Mouse (Mus musculus) spleen, postnatal 36 days (tissue): ENCODE data around the gene Tldc2.

Source experiments
- DNase-seq, 2 experiments: peaks; one replicate each; pipeline ENCODE4 v3.0.0; 2022; ENCODE audit warnings: low spot score in 2 of 2, mixed read lengths in 1 of 2

The Tldc2 gene

DNA sequence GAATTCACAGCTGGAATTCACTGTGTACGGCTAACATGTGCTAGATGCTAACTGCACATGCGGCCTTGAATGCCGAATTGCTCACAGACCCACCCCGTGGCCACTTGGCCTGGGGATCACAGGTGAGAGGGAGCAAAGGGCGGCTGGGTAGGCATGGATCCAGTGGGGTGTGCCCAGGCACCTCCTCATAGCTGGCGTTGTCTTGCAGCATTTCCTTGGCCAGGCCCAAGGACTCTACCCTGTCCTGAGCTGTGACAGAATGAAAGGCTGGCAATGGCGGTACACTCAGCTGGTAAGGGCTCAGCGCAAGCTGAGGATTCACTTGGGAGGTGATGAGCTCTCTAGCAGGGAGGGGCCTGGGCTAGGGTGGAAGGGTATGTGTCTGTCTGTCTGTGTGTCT, at the start of gene Tldc2:
Gene Tldc2, plus strand, starts transcription at position 260 of the 400 bp plus-strand sequence.
- no peak for DNase-seq

DNA sequence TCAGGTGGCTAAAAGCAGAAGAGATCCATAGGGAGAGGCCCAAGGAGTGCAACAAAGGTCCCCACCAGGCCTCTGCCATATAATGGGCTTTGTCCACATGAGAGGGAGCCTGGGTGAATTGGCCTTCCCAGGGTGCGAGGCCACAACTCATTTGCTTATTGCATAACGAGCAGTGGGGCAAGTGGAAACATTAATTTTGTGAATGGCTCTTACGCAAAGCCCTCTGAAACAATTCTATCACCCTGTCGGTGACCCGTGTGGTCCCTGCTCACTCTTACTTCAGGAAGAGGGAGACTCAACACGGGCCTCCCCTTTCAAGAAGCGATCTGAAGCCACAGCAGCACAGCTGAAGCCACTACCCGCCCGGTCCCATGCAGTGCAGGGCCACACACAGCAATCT, 49.6 kb upstream of the Tldc2 start:
- no peak for DNase-seq

DNA sequence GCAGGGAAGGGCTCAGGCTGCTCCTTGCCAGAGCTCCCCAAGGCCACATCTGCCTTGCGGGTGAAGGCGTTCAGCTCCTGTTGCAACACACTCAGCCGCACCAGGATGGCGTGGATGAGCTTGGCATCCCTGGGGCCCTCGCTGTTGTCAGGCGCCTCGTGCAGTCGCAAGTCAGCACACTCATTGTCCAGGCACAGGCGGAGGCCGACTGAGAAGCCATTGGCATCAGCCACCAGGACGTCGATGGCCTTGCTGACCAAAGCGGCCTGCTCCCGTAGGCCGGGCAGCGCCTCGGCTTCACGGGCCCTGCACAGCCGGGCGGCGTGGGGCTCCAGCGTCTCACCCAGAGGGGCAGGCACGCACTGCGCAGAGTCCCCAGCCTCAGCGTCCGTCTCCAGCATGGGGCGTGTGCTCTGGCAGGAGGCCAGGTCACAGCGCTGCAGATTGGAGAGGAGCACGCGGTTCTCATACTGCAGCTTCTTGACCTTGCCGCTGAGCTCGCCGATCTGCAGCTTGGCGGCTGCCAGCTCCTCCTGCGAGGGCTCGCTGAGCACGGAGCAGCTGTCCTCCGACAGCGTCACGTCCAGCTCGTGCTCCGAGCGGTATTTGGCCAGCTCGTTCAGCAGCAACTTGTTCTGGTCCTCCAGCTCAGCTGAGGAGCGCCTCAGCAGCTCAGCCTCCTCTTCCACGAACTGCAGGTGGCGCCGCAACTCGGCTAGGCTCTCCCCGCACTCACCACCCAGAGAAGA, 46.8 kb upstream of the Tldc2 start:
- no peak for DNase-seq

DNA sequence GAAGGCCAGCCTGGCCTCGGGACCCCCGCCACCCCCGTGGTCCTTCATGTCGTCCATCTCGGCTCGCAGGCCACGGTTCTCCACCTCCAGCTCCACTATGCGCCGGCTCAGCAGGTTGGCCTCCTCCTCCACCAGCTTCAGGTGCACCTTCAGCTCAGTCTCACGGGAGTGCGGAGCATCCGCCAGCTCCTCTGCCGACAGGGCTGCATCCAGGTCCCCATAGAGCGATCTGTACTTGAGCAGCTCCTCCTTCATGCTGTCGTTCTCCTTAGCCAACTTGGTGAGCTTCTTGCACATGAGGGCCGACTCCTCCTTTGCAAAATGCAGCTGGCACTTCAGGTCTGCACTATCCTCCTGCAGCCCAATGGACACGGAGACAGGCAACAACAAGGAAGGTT, 46.2 kb upstream of the Tldc2 start:
- DNase-seq, result no peak

DNA sequence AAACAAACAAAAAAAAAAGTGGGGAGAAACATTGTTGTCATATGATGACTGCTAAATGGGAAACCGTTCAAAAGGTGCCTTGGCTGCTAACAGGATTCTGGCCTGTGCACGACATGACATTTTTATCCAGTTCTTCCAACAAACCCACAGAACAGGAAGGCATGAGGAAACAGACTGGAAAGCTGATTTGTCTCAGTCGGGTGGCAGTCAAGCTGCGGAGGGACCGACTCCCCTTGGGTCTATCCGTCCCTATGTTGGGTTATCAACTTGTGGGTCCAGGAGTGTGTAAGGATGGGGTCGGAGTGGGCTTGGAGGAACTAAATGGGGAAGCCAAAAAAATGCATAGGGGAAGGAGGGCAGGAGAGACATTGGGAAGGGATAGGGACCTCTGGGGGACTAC, 45.4 kb upstream of the Tldc2 start:
- no peak for DNase-seq

DNA sequence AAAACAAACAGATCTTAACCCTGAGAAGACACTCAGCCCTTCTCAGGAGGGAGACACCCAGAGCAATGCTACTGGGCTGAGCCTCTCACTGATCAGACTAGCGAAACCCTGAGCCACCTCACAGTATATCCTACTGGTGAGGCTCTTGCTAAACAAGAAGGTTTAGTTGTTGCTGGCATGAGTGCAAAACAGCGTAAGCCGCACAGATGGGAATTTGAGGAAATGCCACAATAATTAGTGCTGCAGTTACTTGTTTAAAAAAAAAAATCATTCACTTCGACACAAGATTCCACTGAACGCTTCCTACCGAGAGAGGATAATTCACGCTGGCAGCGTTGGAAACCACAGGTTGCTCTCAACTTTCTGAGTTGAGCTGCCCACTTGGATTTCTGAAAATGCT, 43.3 kb upstream of the Tldc2 start:
- DNase-seq, result no peak

DNA sequence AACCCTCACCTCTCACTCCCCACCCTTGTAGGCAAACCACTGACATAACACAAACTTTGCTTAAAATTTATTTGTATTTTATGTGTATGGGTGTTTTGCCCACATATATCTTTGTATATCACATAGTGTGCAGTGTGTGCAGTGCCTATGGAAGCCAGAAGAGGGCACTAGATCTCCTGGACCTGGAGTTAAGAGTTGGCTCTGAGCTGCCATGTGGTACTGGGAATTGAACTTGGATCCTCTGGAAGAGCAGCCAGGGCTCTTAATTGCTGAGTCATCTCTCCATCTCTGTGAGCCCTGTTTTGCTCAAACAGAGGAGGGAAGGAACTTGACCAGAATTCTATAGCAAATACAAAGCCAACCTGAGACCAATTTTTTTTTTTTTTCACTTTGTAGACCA, 42.9 kb upstream of the Tldc2 start:
- no peak for DNase-seq

DNA sequence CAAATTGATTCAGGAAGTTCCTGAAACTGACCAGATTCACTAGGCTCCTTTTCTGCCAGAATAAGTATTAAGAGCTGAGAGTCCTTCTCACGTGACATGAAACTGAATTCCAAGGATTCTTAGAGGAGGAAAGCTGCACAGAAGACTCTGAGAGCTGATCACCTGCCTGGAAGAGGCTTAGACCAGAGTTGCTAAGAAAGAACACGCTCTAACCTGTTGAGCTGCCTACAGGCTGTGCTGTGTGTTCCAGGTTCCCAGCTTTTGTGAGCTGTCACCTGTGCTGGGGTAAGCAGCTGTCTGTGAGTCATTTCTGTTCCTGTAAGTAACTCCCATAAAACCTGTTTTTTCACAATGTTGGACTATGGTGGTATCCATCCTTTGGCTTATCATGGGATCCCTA, 40.9 kb upstream of the Tldc2 start:
- DNase-seq, result no peak

DNA sequence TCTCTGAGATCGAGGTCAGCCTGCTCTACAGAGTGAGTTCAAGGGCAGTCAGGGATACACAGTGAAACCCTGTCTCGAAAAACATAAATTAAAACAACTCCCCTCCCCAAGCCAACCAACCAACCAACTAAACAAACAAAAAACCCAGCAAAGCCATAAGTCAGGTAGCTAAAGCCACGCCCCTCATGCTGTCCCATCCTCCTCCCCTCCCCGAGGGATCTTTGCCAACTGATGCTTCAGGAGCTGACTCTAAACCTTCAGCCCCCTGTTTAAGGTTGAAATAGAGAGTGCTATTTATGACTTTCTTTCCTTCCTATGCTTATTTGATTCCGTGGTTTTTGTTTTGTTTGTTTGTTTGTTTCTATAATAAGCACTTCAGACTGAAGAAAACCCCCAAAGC, 39.9 kb upstream of the Tldc2 start:
- DNase-seq, result no peak

DNA sequence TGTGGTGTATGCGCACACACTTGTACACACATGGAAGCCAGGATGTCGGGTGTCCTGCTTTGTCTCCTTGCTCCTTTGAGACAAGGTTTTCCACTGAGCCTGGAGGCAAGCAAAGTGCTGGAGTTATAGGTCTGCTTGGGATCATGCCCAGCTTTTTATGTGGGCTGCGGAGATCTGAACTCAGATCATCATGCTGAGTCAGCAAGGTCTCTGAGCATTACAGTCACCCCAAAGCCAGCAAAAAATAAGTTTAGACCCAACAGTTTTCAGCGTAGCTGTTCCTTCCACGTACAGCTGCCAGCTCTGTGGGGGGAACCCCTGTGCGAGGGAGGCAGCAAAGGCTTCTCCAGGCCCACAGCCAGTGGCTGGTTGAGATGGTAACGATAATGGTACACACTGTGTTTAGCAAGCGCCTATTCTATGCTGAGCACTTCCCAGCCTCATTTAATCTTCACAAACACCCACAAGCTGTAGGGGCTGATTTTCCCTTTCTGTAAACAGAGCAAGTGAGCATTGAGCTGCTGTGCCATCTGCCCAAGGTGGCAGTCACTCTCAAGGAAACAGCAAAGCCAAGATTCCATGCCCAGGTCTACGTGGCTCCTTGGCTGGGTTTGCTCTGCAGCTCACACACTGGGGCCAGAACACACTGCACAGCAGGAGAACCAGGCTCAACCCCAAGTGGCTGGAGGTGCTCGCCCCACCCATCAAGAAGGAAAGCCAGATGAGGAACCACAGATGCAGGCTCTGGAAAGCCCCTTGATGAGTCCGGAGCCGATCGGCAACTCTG, 38.3 kb upstream of the Tldc2 start:
- no peak for DNase-seq

DNA sequence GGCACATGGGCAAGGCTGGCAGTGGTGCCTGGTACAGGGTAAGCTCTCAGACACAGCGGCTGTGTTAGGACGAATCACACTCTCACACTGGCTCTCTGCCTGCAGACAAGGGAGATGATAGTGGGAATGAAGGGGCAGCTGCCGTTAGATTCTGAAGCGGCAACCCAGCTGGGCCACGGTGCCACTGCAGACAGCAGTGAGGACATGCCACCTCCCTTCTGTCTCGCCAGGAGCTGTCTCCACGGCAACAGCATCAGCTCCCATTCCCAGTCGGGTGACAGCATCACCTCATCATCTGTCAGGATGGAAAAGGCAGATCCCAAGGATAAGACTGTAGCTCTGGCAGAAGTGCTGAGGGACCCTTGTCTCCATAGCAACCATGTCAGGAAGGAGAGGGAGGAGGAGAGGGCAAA, 37.0 kb upstream of the Tldc2 start:
- DNase-seq, result no peak

DNA sequence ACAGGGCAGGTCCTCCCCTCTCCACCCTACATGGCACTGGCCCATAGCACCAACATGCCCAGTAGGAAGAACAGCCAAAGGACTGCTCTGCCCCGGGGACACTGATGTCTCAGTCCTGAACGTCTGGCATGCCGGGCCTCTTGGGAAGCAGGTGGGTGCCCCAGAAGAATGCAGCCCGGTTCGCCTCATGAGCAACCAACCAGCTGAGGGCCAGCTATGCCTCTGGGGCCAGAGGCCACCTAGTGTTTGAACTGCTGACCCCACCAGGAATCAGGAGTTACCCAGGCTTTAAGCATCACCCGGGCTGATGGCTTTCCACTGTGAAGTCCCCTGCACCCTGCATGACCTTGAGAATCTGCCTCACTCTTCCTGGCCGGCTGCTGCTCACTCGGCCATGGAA, 34.4 kb upstream of the Tldc2 start:
- DNase-seq, result no peak

DNA sequence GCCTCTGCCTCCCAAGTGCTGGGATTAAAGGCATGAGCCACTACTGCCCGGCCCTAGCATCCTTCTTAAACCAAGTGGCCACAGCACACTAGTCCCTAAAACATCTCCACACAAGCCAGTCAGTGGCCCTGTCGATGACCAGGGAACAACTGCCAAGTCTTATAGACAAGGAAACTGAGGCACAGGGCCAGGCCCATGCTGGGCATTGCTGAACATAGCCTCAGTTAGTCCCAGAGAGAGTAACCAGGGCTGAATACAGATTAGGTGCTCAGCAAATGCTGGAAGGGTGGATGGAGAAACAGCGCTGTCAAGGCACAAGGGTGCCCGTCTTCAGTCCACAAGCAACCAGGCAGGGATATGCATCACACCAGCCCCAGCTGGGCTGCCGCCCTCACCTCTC, 33.7 kb upstream of the Tldc2 start:
- no peak for DNase-seq

DNA sequence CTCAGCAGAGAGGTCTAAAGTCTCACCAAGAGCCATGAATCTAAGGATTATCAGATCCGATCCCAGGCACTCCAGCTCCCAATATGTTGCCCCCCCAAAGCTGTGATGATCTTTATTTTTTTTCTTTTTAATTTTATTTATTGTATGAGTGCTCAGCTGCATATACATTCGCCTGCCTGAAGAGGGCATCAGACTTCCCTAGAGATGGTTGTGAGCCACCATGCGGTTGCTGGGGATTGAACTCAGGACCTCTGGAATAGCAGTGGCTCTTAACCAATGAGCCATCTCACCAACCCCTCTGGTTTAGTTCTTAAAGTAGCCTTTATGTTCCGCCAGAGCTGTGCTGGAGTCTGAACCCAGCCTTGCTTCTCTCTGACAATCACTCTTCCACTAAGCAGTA, 33.1 kb upstream of the Tldc2 start:
- DNase-seq, result no peak

DNA sequence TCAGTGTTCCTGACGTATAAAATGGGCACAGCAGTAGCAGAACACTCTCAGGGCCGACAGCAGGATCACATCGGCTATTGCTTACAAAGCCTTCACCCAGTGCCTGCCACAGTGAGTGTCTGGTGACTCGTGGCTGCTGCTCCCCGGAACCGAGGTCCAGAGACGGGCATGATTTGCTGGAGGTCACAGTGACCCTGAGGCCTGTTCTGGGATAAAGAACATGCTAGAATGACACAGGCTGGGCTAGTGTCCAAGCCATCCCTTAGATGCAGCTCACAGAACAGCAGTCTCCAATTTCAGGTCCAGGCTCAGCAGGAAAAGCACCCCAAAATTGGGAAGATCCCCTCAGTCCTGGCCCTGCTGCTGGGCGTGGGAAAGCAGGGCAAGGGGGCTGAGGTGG, 32.6 kb upstream of the Tldc2 start:
- DNase-seq, result no peak

DNA sequence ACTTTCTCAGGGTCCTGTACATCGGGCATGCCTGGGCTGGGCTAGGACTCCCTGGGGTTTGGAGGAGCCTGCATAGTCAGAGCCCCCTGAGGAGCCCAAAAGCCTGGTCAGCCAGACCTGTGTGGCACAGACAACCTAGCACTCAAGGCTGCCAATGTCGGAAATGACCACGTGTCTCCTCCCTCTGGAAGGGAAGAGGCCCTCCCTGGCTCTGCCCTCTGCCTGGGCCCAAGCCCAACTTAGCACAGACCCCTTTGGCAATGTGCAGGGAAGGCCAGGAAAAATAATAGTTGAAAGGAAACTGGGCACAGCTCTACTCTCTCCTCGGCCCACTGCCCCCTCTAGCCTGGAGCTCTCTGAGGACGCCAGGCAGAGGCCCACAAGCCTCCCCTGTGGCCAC, 32.0 kb upstream of the Tldc2 start:
- no peak for DNase-seq

DNA sequence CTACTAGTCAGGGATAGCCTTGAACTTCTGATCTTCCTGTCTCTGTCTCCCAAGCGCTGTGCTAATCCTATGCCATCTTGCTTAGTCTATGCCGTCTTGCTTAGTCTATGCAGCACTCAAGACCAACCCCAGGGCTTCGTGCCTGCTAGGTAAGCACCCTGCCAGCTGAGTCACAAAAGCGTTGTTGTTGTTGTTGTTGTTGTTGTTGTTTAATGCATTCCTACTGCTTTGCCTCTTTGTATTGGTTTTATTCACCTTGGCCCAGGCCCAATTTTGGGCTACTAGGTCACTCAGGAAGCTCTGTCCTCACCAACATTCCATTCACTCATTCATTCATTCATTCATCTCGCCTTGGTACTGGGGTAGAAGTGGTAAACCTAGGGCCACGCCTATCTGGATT, 31.1 kb upstream of the Tldc2 start:
- DNase-seq, result no peak

DNA sequence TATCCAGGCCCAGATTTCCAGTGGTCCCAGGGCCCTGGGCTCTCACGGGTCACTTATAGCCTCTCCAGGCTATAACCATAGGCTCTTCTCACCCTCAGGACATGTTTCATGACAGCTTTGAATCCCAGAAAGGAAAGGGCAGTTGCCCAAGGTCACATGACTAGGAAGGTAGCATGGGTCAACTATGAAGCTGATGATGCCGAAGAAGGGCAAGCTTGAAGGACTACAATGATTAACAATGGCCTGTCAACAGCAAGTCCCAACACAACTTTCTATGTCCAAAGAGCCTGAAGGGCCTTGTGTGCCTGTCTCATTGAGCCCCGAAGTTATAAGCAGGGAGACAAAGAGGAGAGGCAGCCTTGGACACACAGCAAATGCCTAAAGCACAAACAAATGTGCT, 29.7 kb upstream of the Tldc2 start:
- DNase-seq, result no peak

DNA sequence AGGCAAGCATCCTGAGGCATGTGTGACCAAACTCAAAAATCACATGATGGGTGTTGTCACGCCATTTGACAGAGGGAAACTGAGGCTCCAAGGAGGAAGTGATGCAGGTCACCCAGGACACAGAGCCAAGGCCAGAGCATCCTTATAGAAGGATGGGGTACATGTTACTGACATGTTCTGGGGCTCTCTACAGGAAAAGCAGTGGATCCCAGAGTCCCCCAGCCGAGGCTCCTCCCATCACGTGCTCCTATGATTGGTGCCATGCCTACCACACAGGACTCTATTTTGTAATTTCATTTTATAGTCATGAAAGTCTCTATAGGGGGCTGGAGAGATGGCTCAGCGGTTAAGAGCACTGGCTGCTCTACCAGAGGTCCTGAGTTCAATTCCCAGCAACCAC, 29.1 kb upstream of the Tldc2 start:
- no peak for DNase-seq

DNA sequence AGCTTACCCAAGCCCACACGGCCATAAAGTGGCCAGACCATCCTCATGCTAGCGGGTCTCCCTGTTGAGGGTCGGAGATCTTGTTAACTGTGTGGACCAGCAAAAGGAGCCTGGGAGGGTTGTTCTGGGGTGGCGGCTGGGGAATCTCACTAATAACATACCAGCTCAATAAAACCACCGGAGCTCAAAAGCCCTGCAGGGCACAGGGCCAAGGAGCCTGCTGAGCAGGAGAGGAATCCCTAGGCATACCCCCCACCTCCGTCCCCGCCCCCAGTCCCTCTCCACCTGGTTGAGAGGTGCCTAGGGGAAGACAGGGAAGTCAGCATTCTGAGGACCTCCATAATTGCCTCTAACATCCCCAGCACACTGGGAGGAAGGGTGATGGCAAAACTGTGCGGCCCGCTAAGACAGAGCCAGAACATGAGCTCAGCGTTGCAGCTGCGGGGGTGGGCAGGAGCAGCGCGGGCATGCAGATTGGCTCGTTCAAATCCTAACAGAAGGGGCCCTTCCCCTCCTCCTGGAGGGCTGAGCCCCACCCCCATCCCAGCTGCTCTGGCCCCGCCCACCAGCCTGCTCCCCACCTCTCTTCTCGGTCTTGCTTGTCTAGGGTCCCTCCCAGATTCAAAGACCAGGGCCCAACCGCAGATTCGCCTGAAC, 28.4 kb upstream of the Tldc2 start:
- no peak for DNase-seq

DNA sequence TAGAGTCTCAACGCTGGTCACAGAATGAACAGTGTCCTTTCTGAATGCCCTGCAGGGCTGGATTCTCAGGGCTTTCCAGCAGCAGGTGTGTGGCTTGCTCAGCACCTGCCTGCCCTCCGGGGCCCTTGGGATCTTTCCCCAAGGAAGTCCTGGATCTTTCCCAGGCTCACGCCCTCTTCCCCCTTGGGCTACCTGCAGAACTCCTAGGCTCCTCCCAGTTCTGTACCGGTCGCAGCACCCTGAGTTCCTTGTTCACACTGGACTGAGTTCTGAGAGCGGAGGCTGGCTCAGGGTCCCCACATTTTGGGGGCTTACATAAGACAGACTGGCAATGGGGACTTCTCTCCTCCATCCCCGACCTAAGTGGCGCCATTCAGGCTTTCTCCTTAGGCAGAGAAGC, 27.7 kb upstream of the Tldc2 start:
- no peak for DNase-seq

DNA sequence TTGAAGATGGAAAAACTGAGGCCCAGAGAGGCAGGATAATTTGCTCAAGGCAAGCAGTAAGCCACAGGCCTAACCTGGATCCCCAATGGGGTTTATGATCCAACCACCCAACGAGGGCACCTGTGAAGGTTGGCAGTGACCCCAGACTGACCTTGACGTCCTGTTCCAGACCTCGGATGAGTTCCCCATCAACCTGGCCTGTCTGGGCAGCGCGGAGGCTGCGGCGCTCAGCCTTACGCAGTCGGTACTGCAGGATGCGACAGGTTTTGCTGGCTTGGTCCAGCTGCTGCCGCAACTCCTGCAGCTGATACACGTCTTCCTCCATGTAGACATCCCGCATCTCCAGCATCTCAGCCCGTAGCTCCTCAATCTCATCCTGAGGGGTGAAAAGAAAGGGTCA, 26.8 kb upstream of the Tldc2 start:
- no peak for DNase-seq
